Mouse (Mus musculus) liver, embryonic 16.5 days (tissue): ENCODE data around the gene Gng8. TPM values are rescaled to one million over a fixed set of nuclear protein-coding genes. Genes with fewer than 3 reads are reported as not detected.

Experiments
- ATAC-seq: fragments of 200-750 bp; cut with Nextera tagmentation; 2 replicates; pipeline ENCODE4 v1.8.0; 2017; ENCODE audit warnings: low read depth, mild to moderate bottlenecking, moderate number of reproducible peaks, moderate library complexity
- H3K27ac ChIP-seq: fragments of 300-500 bp; sonication (generic); 2 replicates; pipeline ENCODE4 v1.5.1; 2014; ENCODE audit warnings: mild to moderate bottlenecking, low read length
- H3K27me3 ChIP-seq: fragments of 300-500 bp; sonication (generic); 2 replicates; pipeline ENCODE4 v1.6.1; 2014; ENCODE audit warnings: low read depth, low read length, mixed read lengths; ENCODE audit not compliant: control insufficient read depth, insufficient read depth
- H3K36me3 ChIP-seq: fragments of 300-500 bp; sonication (generic); 2 replicates; pipeline ENCODE4 v1.6.1; 2014; ENCODE audit warnings: mild to moderate bottlenecking; ENCODE audit not compliant: control insufficient read depth, insufficient read depth
- H3K4me1 ChIP-seq: fragments of 300-500 bp; sonication (generic); 2 replicates; pipeline ENCODE4 v1.6.1; 2014; ENCODE audit warnings: low read depth, low read length, mixed read lengths; ENCODE audit not compliant: control insufficient read depth
- H3K4me2 ChIP-seq: fragments of 300-500 bp; sonication (generic); 2 replicates; pipeline ENCODE4 v1.6.1; 2014; ENCODE audit warnings: low read depth, low read length, mixed read lengths
- H3K4me3 ChIP-seq: fragments of 300-500 bp; sonication (generic); 2 replicates; pipeline ENCODE4 v1.5.1; 2014; ENCODE audit warnings: low read depth, mild to moderate bottlenecking, low read length
- H3K9ac ChIP-seq: fragments of 300-500 bp; sonication (generic); 2 replicates; pipeline ENCODE4 v1.6.1; 2014; ENCODE audit warnings: low read depth, low read length
- H3K9me3 ChIP-seq: fragments of 300-500 bp; sonication (generic); replicated peaks from 2 replicates; pipeline ENCODE4 v1.6.1; 2016; ENCODE audit warnings: low read length; ENCODE audit not compliant: control insufficient read depth
- WGBS: fragments of 180-500 bp; shearing (Covaris S2); extraction: QIAGEN DNeasy Blood & Tissue Kit; methylation state at CpG from one replicate; pipeline ENCODE4 v1.1.7; 2014; ENCODE audit not compliant: insufficient replicate concordance; 5-methylcytosine and 5-hydroxymethylcytosine counted together
- polyA plus RNA-seq: library from polyadenylated mRNA; unstranded; fragments of >200 nt; fragmentation: Nextera tagmentation; extraction: Ambion mirVana; gene quantifications from 2 replicates; pipeline ENCODE4 v1.2.1, GENCODE M21; 2015

Gng8 gene
- polyA plus RNA-seq, 1 experiment from 2014 or later, result 0.17 TPM

- Histone ChIP-seq H3K4me1 (peaks cover 11% of the 10 kb centered on the region), H3K36me3 (no peaks in the 10 kb centered on the region), H3K9ac (no peak overlapping the region), H3K27me3 (peaks cover 10% of the 10 kb centered on the region), H3K4me3 (peak overlapping the region; percentile 5; the same call in 1 of the 2 replicates), H3K27ac (no peak overlapping the region), H3K9me3 (no peaks in the 10 kb centered on the region), H3K4me2 (no peak overlapping the region)
- no peak for ATAC-seq
- WGBS, result 35% methylated on average over 7 of the region's 7 CpGs
Measured at GRCm38 (mm10) chr7:16907842-16908241, 16.3 kb downstream of the Gng8 start.

DNA sequence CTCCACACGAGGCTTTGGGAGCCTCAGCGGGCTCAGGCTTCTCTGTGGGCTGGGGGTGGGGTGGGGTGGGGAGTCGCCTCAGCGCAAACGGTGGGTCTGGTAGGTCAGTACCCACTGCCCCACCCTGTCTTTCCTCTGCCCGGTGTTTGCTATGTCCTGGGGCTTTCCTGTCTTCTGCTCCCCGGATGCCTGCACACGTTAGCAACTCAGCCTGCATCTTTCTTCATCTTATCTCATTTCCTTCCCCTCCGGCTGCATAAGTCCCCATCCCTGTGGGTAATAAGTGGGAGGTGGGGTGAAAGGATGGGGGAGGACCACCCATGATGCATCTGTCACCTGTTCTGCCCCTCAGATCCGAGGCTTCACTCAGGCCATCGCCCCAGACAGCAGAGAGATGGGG is 16.8 kb downstream of the Gng8 start:
- H3K9ac ChIP-seq, result no peak overlapping the region
- H3K9me3 ChIP-seq, result no peaks in the 10 kb centered on the region
- H3K27me3 ChIP-seq, result peaks cover 10% of the 10 kb centered on the region
- H3K27ac ChIP-seq, result no peak overlapping the region
- ATAC-seq, result no peak
- peak overlapping the region; percentile 5; the same call in 1 of the 2 replicates for H3K4me3 ChIP-seq
- no peaks in the 10 kb centered on the region for H3K36me3 ChIP-seq
- 13% methylated on average over 11 of the region's 11 CpGs for WGBS
- peaks cover 11% of the 10 kb centered on the region for H3K4me1 ChIP-seq
- no peak overlapping the region for H3K4me2 ChIP-seq

DNA sequence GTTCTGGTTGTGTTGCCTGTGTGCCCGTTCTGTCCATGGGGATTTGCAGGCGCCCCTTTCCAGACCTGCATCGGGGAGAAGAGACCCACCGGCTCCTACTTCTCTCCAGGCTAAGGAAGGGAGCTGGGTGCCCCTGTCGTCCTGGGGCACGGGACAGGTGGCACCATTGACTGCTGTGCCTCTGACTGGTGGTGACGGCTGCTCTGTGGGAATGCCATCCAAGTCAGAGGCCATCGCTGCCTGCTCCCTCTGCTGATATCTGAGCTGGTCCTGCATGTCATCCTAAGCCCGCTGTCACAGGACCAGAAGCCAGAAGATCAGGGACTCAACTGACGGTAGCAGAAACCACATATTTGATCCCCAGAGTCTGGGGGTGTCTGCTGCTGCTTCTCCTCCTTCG is 17.3 kb downstream of the Gng8 start:
- peaks cover 11% of the 10 kb centered on the region for H3K4me1 ChIP-seq
- no peak overlapping the region for H3K27ac ChIP-seq
- H3K27me3 ChIP-seq, result peaks cover 10% of the 10 kb centered on the region
- H3K9ac ChIP-seq, result no peak overlapping the region
- no peaks in the 10 kb centered on the region for H3K9me3 ChIP-seq
- no peak for ATAC-seq
- no peaks in the 10 kb centered on the region for H3K36me3 ChIP-seq
- 41% methylated on average over 11 of the region's 11 CpGs for WGBS
- no peak overlapping the region for H3K4me3 ChIP-seq
- H3K4me2 ChIP-seq, result no peak overlapping the region

DNA sequence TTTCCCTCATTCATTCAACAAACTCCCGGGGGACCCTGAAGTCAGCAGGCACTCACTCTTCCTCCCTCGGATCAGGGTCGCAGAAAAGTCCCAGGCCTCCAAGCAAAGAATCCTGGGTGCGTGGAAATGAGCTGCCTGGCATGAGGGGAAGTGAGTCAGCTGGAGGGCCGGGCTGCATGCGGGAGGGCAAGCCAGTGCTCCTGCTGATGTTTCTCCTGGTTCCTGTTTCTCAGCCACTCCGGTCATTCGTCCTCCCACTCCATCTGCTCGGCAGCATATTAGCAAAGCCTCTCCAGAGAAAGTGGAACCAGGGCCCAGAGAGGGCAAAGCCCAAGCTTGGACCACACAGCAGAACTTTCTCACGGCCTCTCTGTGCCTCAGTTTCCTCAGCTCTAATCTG is 18.3 kb downstream of the Gng8 start:
- H3K27ac ChIP-seq, result no peak overlapping the region

GRCm38 (mm10) chr7:16911904-16912303 is 20.3 kb downstream of the Gng8 start:
- ATAC-seq, result no peak
- no peak overlapping the region for H3K4me3 ChIP-seq
- no peak overlapping the region for H3K9ac ChIP-seq
- no peaks in the 10 kb centered on the region for H3K9me3 ChIP-seq
- peaks cover 23% of the 10 kb centered on the region for H3K36me3 ChIP-seq
- 70% methylated on average over 3 of the region's 3 CpGs for WGBS
- H3K27ac ChIP-seq, result no peak overlapping the region
- no peak overlapping the region for H3K4me2 ChIP-seq
- no peaks in the 10 kb centered on the region; the same call in 1 of the 2 replicates for H3K4me1 ChIP-seq
- peaks cover 10% of the 10 kb centered on the region for H3K27me3 ChIP-seq

More for the DNA sequence above, 18.3 kb downstream of the Gng8 start:
- H3K9ac ChIP-seq, result no peak overlapping the region
- no peak overlapping the region for H3K4me2 ChIP-seq
- no peak overlapping the region for H3K4me3 ChIP-seq
- H3K36me3 ChIP-seq, result peaks cover 5% of the 10 kb centered on the region
- peaks cover 10% of the 10 kb centered on the region for H3K27me3 ChIP-seq
- no peak for ATAC-seq
- no peaks in the 10 kb centered on the region for H3K9me3 ChIP-seq
- WGBS, result 22% methylated on average over 10 of the region's 10 CpGs
- peaks cover 11% of the 10 kb centered on the region for H3K4me1 ChIP-seq

GRCm38 (mm10) chr7:16912360-16912759 is 20.8 kb downstream of the Gng8 start:
- Histone ChIP-seq H3K4me1 (no peaks in the 10 kb centered on the region; the same call in 1 of the 2 replicates), H3K4me2 (no peak overlapping the region), H3K4me3 (no peak overlapping the region), H3K9ac (no peak overlapping the region), H3K36me3 (peaks cover 27% of the 10 kb centered on the region), H3K27me3 (peaks cover 10% of the 10 kb centered on the region), H3K9me3 (no peaks in the 10 kb centered on the region), H3K27ac (no peak overlapping the region)
- no peak for ATAC-seq
- WGBS, result 71% methylated on average over 6 of the region's 6 CpGs

- H3K9ac ChIP-seq, result no peak overlapping the region
- H3K4me2 ChIP-seq, result no peak overlapping the region
- no peak overlapping the region for H3K27ac ChIP-seq
- peak; percentile 25; the same call in 1 of the 2 replicates for ATAC-seq
- no peak overlapping the region for H3K4me3 ChIP-seq
- no peaks in the 10 kb centered on the region for H3K9me3 ChIP-seq
- H3K36me3 ChIP-seq, result peaks cover 42% of the 10 kb centered on the region
- peaks cover 4% of the 10 kb centered on the region for H3K27me3 ChIP-seq
- H3K4me1 ChIP-seq, result peaks cover 2% of the 10 kb centered on the region
- WGBS, result 31% methylated on average over 10 of the region's 10 CpGs
Measured at GRCm38 (mm10) chr7:16913806-16914452, 22.3 kb downstream of the Gng8 start.

DNA sequence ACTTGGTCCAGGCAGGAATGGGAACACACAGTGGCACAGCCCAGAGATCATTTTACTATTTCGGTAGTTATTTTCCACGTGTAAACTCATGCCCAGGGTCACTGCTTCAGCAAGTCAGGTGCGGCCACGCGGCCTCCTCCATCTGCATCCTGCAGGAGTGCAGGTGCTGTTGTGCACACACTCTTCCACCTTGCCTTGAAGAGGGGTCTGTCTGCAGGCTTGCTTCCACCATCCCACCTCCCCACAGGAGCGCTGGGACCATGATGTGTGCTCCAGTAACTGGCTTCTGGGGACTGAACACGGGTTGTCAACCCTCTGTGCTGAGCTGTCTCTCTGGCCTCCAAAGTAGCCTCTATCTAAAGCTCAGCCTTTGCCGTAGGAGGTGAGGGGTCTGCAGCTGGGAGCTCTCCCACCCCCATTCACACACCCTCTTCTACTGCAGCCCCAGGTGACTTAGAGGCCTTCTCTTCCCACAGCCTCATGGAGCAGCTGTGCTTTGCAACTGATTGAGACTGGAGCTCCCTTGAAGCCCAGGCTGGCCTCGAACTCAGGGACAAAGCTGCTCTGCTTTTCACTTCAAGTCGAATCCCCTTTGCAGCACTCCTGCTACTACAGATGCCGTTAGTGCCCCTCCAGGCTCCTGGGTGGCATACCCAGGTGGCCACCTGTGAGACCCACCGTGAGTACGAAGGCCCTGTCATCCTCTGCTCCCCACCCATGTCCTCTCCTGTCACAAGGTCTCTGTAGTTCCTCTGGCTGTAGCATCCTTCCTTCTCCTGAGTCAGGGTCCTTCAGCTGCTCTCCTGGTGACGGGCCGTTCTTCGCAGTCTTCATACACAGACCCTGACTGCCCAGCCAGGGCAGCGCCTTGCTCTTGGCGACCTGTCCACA is 23.1 kb downstream of the Gng8 start:
- no peak overlapping the region for H3K9ac ChIP-seq
- no peak overlapping the region for H3K4me2 ChIP-seq
- H3K27ac ChIP-seq, result no peak overlapping the region
- 83% methylated on average over 18 of the region's 18 CpGs for WGBS
- H3K36me3 ChIP-seq, result peaks cover 44% of the 10 kb centered on the region
- H3K27me3 ChIP-seq, result no peaks in the 10 kb centered on the region
- H3K4me3 ChIP-seq, result no peak overlapping the region
- H3K9me3 ChIP-seq, result no peaks in the 10 kb centered on the region
- peaks cover 10% of the 10 kb centered on the region for H3K4me1 ChIP-seq
- no peak for ATAC-seq
